Mouse (Mus musculus) kidney, postnatal 0 days (tissue): ENCODE data around the gene Btbd2. TPM values are rescaled to one million over a fixed set of nuclear protein-coding genes. Genes with fewer than 3 reads are reported as not detected.

Experiments used
- ATAC-seq: fragments of 200-750 bp; cut with Nextera tagmentation; replicated peaks from 2 replicates; pipeline ENCODE4 v1.8.0; 2017; ENCODE audit warnings: low read depth, moderate number of reproducible peaks, moderate TSS enrichment, moderate library complexity; ENCODE audit not compliant: low FRiP score
- DNase-seq: peaks from one replicate; pipeline ENCODE4 v3.0.0-alpha.2; 2016; ENCODE audit warnings: low spot score
- H3K27ac ChIP-seq: fragments of 300-500 bp; sonication (generic); 2 replicates; pipeline ENCODE4 v1.5.1; 2014; ENCODE audit warnings: mild to moderate bottlenecking
- H3K27me3 ChIP-seq: fragments of 300-500 bp; sonication (generic); 2 replicates; pipeline ENCODE4 v1.6.1; 2014; ENCODE audit warnings: low read length, mixed read lengths; ENCODE audit not compliant: insufficient read depth
- H3K36me3 ChIP-seq: fragments of 300-500 bp; sonication (generic); 2 replicates; pipeline ENCODE4 v1.6.1; 2014; ENCODE audit warnings: low read length, mixed read lengths; ENCODE audit not compliant: insufficient read depth
- H3K4me1 ChIP-seq: fragments of 300-500 bp; sonication (generic); replicated peaks from 2 replicates; pipeline ENCODE4 v1.6.1; 2014; ENCODE audit warnings: antibody characterized with exemption, low read length, mixed read lengths; ENCODE audit not compliant: insufficient read depth
- H3K4me2 ChIP-seq: fragments of 300-500 bp; sonication (generic); 2 replicates; pipeline ENCODE4 v1.6.1; 2014; ENCODE audit warnings: mild to moderate bottlenecking, low read length, moderate library complexity, mixed read lengths
- H3K4me3 ChIP-seq: fragments of 300-500 bp; sonication (generic); replicated peaks from 2 replicates; pipeline ENCODE4 v1.5.1; 2014; ENCODE audit warnings: low read depth, low read length
- H3K9ac ChIP-seq: fragments of 300-500 bp; sonication (generic); 2 replicates; pipeline ENCODE4 v1.6.1; 2014; ENCODE audit warnings: low read depth, low read length
- H3K9me3 ChIP-seq: fragments of 300-500 bp; sonication (generic); replicated peaks from 2 replicates; pipeline ENCODE4 v1.6.1; 2016; ENCODE audit warnings: low read length, inconsistent platforms, mixed read lengths
- CTCF ChIP-seq: IDR thresholded peaks from 2 replicates; pipeline ENCODE4 v1.5.1; 2016; ENCODE audit warnings: antibody characterized with exemption, low read depth, mild to moderate bottlenecking, moderate library complexity
- WGBS: fragments of 180-500 bp; shearing (Covaris S2); extraction: QIAGEN DNeasy Blood & Tissue Kit; methylation state at CpG from one replicate; pipeline ENCODE4 v1.1.7; 2014; 5-methylcytosine and 5-hydroxymethylcytosine counted together
- polyA plus RNA-seq: library from polyadenylated mRNA; unstranded; fragments of >200 nt; fragmentation: Nextera tagmentation; extraction: Ambion mirVana; gene quantifications from 2 replicates; pipeline ENCODE4 v1.2.1, GENCODE M21; 2015

Gene Btbd2
- polyA plus RNA-seq, 1 experiment from 2014 or later: 62.7 TPM

DNA sequence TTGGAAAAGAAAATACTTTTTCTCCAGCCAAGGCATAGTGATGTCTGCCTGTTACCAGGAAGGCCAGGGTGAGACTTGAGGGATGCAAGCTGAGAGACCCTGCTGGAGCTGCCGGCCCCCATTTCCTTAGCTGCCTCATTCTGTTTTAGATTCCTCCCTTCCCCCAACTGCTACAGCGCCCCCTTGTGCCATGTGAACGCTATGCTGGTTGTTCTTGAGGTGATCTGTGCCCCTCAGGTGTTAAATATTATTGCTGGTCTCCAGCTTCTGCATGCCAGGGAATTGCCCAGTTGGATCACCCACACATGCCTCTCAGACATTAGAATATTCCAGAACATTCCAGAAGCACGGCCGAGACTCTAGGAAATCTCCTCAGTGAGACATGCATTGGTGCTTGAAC lies 4.3 kb upstream of the Btbd2 start:
- H3K36me3 ChIP-seq: peaks cover under 1% of the 10 kb centered on the region
- no peaks in the 10 kb centered on the region for H3K9me3 ChIP-seq
- H3K9ac ChIP-seq: no peak overlapping the region
- no peak overlapping the region for H3K4me2 ChIP-seq
- no peak overlapping the region for H3K27ac ChIP-seq
- ATAC-seq: no peak
- peak; percentile 78 for TF ChIP-seq CTCF
- 25% methylated on average over 5 of the region's 5 CpGs for WGBS
- DNase-seq: peak; percentile 78
- no peak overlapping the region for H3K4me3 ChIP-seq
- no peaks in the 10 kb centered on the region for H3K27me3 ChIP-seq
- peaks cover 39% of the 10 kb centered on the region for H3K4me1 ChIP-seq

DNA sequence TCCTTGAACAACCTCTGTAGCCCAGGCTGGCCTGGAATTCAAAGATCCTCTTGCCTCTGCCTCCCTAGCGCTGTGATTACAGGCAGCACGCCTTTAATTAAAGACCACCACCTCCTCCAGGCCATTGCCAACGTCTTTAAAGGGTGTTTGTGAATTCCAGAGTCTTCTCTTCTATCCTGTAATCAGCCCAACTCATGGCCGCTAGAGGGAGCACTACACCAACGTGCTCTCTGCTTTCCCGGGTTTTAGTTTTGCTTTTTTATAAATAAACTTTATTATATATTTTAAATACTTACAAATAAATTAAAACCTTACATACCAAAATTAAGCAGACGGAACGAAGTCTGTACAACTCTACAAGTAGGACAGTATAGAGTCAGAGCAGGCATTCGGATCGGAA lies 2.3 kb upstream of the Btbd2 start:
- Histone ChIP-seq H3K27ac (0 out of 2 replicates have a peak overlapping the region, but pooled peaks have one; percentile 4), H3K9me3 (no peaks in the 10 kb centered on the region), H3K4me1 (peaks cover 34% of the 10 kb centered on the region; the same call in 1 of the 2 replicates), H3K36me3 (no peaks in the 10 kb centered on the region), H3K4me2 (peak overlapping the region; percentile 44), H3K27me3 (no peaks in the 10 kb centered on the region), H3K4me3 (no peak overlapping the region; the same call in 1 of the 2 replicates), H3K9ac (no peak overlapping the region)
- peak; percentile 92 for DNase-seq
- WGBS: 13% methylated on average over 10 of the region's 10 CpGs
- ATAC-seq: no peak
- peak; percentile 79 for TF ChIP-seq CTCF

GRCm38 (mm10) chr10:80658841-80659202 lies 2.0 kb upstream of the Btbd2 start:
- no peaks in the 10 kb centered on the region for H3K36me3 ChIP-seq
- no peak overlapping the region for H3K9ac ChIP-seq
- H3K27me3 ChIP-seq: no peaks in the 10 kb centered on the region
- peak overlapping the region; percentile 44; the same call in 1 of the 2 replicates for H3K4me2 ChIP-seq
- no peaks in the 10 kb centered on the region for H3K9me3 ChIP-seq
- 53% methylated on average over 4 of the region's 4 CpGs for WGBS
- no peak overlapping the region for H3K4me3 ChIP-seq
- H3K27ac ChIP-seq: 0 out of 2 replicates have a peak overlapping the region, but pooled peaks have one; percentile 4
- ATAC-seq: no peak
- DNase-seq: no peak
- H3K4me1 ChIP-seq: peaks cover 30% of the 10 kb centered on the region; the same call in 1 of the 2 replicates
- no peak for TF ChIP-seq CTCF

GRCm38 (mm10) chr10:80658194-80658840 lies 1.4 kb upstream of the Btbd2 start:
- H3K9ac ChIP-seq: no peak overlapping the region
- H3K27ac ChIP-seq: no peak overlapping the region
- no peak for TF ChIP-seq CTCF
- H3K36me3 ChIP-seq: no peaks in the 10 kb centered on the region
- H3K9me3 ChIP-seq: no peaks in the 10 kb centered on the region
- no peaks in the 10 kb centered on the region for H3K27me3 ChIP-seq
- no peak for DNase-seq
- ATAC-seq: no peak
- 84% methylated on average over 14 of the region's 14 CpGs for WGBS
- H3K4me1 ChIP-seq: peaks cover 25% of the 10 kb centered on the region; the same call in 1 of the 2 replicates
- no peak overlapping the region for H3K4me3 ChIP-seq
- H3K4me2 ChIP-seq: no peak overlapping the region

DNA sequence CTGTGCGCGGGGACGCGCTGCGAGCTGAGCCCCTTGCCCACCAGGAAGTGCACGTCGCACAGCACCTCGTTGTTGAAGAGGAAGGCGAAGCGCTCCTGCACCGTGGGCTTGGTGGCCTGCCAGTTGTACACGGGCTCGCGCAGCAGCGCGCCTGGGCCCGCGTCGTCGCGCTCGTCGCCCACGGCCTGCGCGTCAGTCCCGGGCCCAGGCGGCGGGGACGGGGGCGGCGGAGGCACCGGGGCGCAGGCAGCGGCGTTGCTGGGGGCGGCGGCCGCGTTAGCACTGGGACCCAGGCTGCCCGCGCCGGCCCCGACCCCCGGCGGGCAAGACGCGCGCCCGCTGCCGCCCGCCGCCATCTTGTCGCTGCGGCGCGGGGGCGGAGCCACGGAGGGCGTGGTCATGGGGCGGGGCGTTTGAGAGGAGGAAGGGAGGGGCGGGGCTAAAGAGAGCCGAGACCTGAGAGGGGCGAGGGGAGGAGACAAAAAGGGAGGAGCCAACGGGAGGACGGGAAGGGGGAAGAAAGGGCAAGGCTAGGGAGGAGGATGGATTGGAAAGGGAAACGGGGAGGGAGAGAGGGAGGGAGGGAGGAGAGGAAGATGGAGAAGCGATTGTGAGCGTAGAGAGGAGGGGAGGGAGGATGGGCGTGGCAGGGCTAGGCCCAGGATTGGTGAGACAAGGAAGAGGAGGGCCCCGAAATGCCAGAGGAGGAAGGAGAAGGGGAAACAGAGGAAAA lies 575 bp downstream of the Btbd2 start:
- WGBS: under 1% methylated on average over 67 of the region's 72 CpGs

GRCm38 (mm10) chr10:80655406-80656129 lies 1.3 kb downstream of the Btbd2 start:
- DNase-seq: no peak
- 5% methylated on average over 12 of the region's 12 CpGs for WGBS
- no peaks in the 10 kb centered on the region for H3K27me3 ChIP-seq
- H3K9ac ChIP-seq: peak overlapping the region; percentile 91
- H3K4me1 ChIP-seq: peaks cover 20% of the 10 kb centered on the region; the same call in 1 of the 2 replicates
- peak overlapping the region; percentile 82 for H3K27ac ChIP-seq
- 0 out of 2 replicates have a peak, but pooled peaks cover 3% of the 10 kb centered on the region for H3K36me3 ChIP-seq
- peak overlapping the region; percentile 90 for H3K4me3 ChIP-seq
- H3K4me2 ChIP-seq: peak overlapping the region; percentile 94
- peak; percentile 51 for ATAC-seq
- H3K9me3 ChIP-seq: no peaks in the 10 kb centered on the region
- no peak for TF ChIP-seq CTCF

More for the DNA sequence above, 575 bp downstream of the Btbd2 start:
- peak; percentile 76 for ATAC-seq
- peak overlapping the region; percentile 91 for H3K9ac ChIP-seq
- H3K27ac ChIP-seq: peak overlapping the region; percentile 88
- H3K27me3 ChIP-seq: no peaks in the 10 kb centered on the region
- peak; percentile 100 for DNase-seq
- H3K9me3 ChIP-seq: no peaks in the 10 kb centered on the region
- H3K36me3 ChIP-seq: 0 out of 2 replicates have a peak, but pooled peaks cover 3% of the 10 kb centered on the region
- no peak; the same call in 1 of the 2 replicates for TF ChIP-seq CTCF
- peak overlapping the region; percentile 94 for H3K4me2 ChIP-seq
- peak overlapping the region; percentile 90 for H3K4me3 ChIP-seq
- H3K4me1 ChIP-seq: peaks cover 20% of the 10 kb centered on the region; the same call in 1 of the 2 replicates
